Mouse (Mus musculus): Measurements from ENCODE around the gene Esp4.
"Not testable (repeated sequence)": the region's sequence is repeated elsewhere in the genome, so short reads cannot be mapped to it uniquely, and the experiment has no call there.

Esp4 gene

GRCm38 (mm10) chr17:40598294-40598693, at the start of gene Esp4:
Gene Esp4 (plus strand): TSS chr17:40598594.
- DNase-seq (ENCODE audit: low spot score in 2 of 2): no peak

GRCm38 (mm10) chr17:40553470-40553869, 44.9 kb upstream of the Esp4 start:
- no peak for DNase-seq (ENCODE audit: low spot score in 2 of 2)

GRCm38 (mm10) chr17:40561207-40561606, 37.2 kb upstream of the Esp4 start, which contains the start of gene Esp6:
Gene Esp6 (plus strand): TSS chr17:40561507.
- no peak for DNase-seq (ENCODE audit: low spot score in 2 of 2)

- not testable (repeated sequence) for DNase-seq (ENCODE audit: low spot score in 2 of 2)
Measured at GRCm38 (mm10) chr17:40583906-40584305, 14.5 kb upstream of the Esp4 start.

- DNase-seq (ENCODE audit: low spot score in 2 of 2): no peak
Measured at GRCm38 (mm10) chr17:40591297-40591696, 7.1 kb upstream of the Esp4 start.

GRCm38 (mm10) chr17:40631775-40632174, 33.4 kb downstream of the Esp4 start, which contains the start of gene Esp3:
Gene Esp3 (plus strand): TSS chr17:40632075.
- DNase-seq (ENCODE audit: low spot score in 2 of 2): not testable (repeated sequence)
